Mouse (Mus musculus): ENCODE measurements at regions not wholly inside any gene's neighbourhood (a gene's known extent, or its start where the extent isn't known, plus 50 kb on each side); places are given as distances from the start of the nearest gene placed in this dataset.

DNA sequence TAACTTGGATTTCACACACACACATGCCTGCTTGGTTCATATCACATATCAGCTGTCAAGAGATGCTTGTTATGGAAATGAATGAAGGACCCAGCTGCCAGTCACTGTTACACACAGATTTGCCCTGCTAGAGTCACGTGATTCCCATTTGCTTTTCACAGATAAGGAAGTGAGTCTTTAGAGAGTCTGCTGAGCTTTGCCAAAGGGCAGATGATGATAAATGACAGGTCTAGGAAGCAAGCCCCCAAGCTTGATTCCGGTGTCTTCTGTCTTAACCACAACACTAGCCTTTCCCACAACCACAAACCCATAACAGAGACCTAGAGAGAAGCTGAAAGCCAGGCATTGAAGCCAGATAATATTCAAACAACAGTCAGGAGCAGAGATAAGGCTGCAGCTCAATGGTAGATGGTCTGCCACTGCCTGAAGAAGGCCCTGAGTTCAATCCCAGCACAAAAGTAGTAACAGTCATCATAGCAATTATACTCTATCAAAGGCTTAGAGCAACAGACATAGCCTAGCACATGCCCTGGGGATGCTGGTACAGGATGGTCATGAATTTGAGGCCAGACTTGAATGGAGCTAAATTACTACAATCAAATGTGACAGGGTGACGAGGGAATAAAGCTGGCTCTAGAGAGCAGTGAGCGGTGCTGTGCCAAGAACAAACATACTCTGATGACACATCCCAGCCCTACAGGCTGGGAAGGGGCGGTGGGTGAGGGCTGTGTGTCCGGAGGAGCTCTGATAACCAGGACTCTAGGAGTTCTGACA lies 89.0 kb upstream of the H2afz start:
- DNase-seq (ENCODE audit: low spot score): no peak
- H3K4me3 ChIP-seq: no peak overlapping the region
- H3K9me3 ChIP-seq (replicated peaks): peaks cover 8% of the 10 kb centered on the region; the same call in 1 of the 2 replicates
- H3K27me3 ChIP-seq (ENCODE audit: low read depth, poor library complexity, severe bottlenecking): peaks cover 20% of the 10 kb centered on the region
- H3K36me3 ChIP-seq: no peaks in the 10 kb centered on the region
- H3K4me1 ChIP-seq: peaks cover 8% of the 10 kb centered on the region
- WGBS: 84% methylated on average over 6 of the region's 6 CpGs
- H3K27ac ChIP-seq (replicated peaks): no peak overlapping the region

DNA sequence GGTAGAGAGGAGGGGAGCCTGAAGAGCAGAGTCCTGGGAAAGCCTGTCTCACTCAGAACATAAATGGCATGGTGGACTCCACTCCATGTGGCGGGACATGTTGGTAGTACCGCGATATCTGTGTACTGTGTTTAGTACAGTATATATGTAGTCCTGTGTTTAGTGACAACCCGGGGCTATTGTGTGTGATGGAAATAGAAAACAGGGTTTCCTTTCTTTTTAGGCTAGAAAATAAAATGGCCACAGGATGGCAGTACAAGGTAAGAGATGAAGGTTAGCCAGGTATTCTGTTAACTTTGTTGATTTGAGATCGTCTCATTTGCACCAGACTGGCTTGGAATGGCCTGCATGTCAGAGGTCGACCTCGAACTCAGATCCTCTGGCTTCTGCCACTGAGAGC lies 86.2 kb upstream of the H2afz start:
- Histone ChIP-seq H3K4me1 (peaks cover 19% of the 10 kb centered on the region), H3K27ac (replicated peaks) (no peak overlapping the region), H3K4me3 (no peak overlapping the region), H3K27me3 (ENCODE audit: low read depth, poor library complexity, severe bottlenecking) (peaks cover 36% of the 10 kb centered on the region), H3K9me3 (replicated peaks) (no peaks in the 10 kb centered on the region), H3K36me3 (no peaks in the 10 kb centered on the region)
- no peak for DNase-seq (ENCODE audit: low spot score)
- 45% methylated on average over 7 of the region's 7 CpGs for WGBS

DNA sequence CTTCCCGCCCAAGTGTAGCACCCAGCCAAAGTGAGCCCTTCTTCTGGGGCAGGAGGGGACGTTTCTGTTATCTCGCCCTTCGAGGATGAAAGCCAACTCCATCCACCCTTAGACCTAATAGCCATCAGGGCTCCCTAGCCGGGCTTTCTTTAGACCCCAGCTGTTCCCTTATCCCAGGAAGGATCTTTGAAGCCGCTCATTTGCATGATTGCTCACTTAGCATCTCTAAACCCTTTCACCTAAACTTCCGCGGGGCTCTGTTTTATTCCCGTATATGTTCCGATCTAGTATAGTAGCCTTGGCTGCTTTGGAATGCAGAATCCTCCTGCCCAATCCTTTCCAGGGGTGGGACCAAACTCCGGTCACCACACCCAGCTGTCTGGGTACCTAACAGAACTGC lies 84.3 kb upstream of the H2afz start:
- 6% methylated on average over 11 of the region's 11 CpGs for WGBS
- no peak overlapping the region for H3K27ac ChIP-seq (replicated peaks)
- peaks cover 36% of the 10 kb centered on the region for H3K27me3 ChIP-seq (ENCODE audit: low read depth, poor library complexity, severe bottlenecking)
- H3K9me3 ChIP-seq (replicated peaks): no peaks in the 10 kb centered on the region
- DNase-seq (ENCODE audit: low spot score): no peak
- no peaks in the 10 kb centered on the region for H3K36me3 ChIP-seq
- H3K4me3 ChIP-seq: peak overlapping the region; percentile 16; the same call in 1 of the 2 replicates
- peaks cover 38% of the 10 kb centered on the region for H3K4me1 ChIP-seq

DNA sequence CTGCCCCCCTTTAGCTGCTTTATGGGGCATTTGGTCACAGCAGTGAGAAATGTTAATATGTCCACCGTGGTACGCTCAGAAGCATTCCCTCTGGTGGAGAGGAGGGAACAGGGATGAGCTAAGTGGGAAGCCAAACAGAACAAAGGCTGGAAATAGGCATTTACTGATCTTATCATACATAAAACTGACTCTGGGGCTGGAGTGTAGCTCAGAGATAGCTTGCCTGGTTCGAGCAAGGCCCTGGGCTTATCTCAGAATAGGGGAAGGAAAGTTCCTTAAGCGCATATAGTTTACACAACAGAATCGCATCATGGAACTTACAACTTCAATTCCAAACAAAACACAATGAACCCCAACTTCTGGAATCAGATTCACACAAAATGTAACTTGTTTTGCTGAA lies 81.5 kb upstream of the H2afz start:
- DNase-seq (ENCODE audit: low spot score): no peak
- Histone ChIP-seq H3K27me3 (ENCODE audit: low read depth, poor library complexity, severe bottlenecking) (peaks cover 36% of the 10 kb centered on the region), H3K27ac (replicated peaks) (peak overlapping the region; percentile 42; the same call in 1 of the 2 replicates), H3K4me1 (peaks cover 44% of the 10 kb centered on the region), H3K36me3 (no peaks in the 10 kb centered on the region), H3K9me3 (replicated peaks) (no peaks in the 10 kb centered on the region), H3K4me3 (no peak overlapping the region)
- WGBS: 87% methylated on average over 5 of the region's 5 CpGs

DNA sequence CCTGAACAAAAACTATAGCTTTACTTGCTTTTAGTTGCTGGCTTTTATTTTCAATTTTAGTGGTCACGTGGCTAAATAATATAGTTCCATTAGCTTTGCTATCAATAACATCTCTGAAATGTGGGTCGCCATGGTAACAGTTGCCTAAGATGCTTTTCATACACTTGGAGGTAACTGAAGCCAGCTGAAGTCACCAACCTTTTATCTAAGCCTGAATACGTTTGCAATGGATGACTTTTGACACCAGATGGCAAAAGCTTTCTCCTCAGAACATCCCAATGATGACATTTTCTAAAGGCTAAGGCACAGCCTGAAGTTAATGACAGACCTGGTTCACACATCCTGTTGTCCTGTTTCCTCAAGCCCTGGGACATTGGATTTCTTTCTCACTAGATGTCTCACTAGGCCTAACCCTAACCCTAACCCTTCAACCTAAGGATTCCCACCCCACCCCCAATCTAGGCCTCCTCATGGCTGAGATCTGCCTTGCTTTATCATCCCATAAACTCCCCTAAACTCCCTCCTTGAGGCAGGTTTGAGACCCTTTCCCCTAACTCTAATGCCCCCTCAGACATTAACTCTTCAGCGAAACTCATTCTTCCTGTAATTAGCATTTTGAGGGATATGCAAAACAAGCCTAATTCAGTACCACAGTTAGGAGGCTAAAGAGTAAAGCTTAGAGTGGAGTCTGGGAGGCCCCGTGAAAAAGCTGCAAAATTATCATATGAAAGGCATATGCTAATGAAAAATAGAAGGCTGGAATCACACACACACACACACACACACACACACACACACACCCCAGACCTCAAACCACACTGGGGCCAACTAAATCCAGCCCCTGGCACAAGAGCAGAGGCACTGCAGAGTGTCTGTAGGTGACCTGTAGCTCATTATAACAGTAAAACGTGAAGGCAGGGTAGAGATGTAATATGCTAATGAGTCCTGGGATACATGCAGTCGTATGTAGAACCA lies 80.1 kb upstream of the H2afz start:
- peaks cover 44% of the 10 kb centered on the region for H3K4me1 ChIP-seq
- 37% methylated on average over 7 of the region's 7 CpGs for WGBS
- peak; percentile 31 for DNase-seq (ENCODE audit: low spot score)
- H3K36me3 ChIP-seq: no peaks in the 10 kb centered on the region
- H3K27ac ChIP-seq (replicated peaks): peak overlapping the region; percentile 82
- H3K27me3 ChIP-seq (ENCODE audit: low read depth, poor library complexity, severe bottlenecking): peaks cover 27% of the 10 kb centered on the region
- no peak overlapping the region; the same call in 1 of the 2 replicates for H3K4me3 ChIP-seq
- H3K9me3 ChIP-seq (replicated peaks): no peaks in the 10 kb centered on the region

DNA sequence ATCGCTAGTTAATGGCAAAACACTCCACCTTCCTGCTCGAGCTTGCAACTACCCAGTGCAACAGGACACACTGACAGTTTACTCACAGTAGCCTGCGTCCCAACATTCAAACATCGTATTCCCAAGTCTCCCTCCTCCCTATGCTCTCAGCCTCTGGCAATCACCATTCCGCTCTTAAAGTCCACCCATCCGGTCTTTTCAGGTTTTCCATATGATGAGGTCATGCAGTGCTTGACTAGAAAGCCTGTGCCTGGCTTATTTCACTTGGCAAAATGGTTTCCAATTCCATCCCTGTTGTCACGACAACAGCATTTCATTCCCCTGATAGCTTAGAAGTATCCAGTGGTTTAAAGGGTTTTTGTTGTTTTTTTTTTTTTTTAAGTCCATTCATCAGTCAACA lies 79.1 kb upstream of the H2afz start:
- H3K9me3 ChIP-seq (replicated peaks): no peaks in the 10 kb centered on the region
- peaks cover 17% of the 10 kb centered on the region for H3K27me3 ChIP-seq (ENCODE audit: low read depth, poor library complexity, severe bottlenecking)
- 0 out of 2 replicates have a peak overlapping the region, but pooled peaks have one; percentile 11 for H3K4me3 ChIP-seq
- peak overlapping the region; percentile 82 for H3K27ac ChIP-seq (replicated peaks)
- peaks cover 36% of the 10 kb centered on the region for H3K4me1 ChIP-seq
- peak; percentile 41 for DNase-seq (ENCODE audit: low spot score)
- WGBS: 48% methylated on average over 7 of the region's 7 CpGs
- no peaks in the 10 kb centered on the region for H3K36me3 ChIP-seq

DNA sequence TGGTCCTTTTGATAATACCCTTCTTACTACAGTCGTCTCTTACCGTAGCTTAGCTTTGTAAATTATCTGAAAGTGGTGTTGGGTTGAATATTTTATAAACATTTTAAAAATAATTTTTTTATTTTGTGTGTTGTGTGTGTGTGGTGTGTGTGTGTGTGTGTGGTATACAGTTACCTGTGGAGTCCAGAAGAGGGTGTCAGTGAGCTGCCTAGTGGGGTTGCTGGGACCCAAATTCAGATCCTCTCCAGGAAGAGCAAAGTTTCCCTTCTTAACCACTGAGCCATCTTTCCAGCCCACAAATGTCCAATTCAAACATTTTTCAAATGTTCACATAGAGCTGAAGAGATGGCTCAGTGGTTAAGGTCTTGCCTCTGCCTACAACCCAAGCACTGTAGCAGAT lies 78.4 kb upstream of the H2afz start:
- Histone ChIP-seq H3K27ac (replicated peaks) (peak overlapping the region; percentile 68), H3K9me3 (replicated peaks) (no peaks in the 10 kb centered on the region)
- WGBS: 89% methylated on average over 2 of the region's 2 CpGs

DNA sequence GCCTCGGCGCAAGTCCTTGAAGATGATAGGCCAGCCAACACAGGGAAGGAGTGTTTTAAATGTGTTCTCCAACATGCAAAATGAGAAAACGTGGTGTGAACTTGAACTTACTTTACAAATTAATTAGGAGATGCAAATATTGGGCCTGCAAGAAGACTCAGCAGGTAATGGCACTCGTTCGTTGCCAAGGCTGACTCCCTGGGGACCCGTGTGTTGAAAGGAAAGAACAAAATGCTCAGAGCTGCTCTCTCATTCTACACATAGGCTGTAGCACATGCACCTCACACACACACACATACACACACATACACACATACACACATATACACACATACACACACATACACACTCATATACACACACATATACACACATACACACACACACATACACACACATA lies 74.6 kb upstream of the H2afz start:
- peaks cover 10% of the 10 kb centered on the region for H3K4me1 ChIP-seq
- no peaks in the 10 kb centered on the region for H3K36me3 ChIP-seq
- no peak overlapping the region for H3K27ac ChIP-seq (replicated peaks)
- no peak for DNase-seq (ENCODE audit: low spot score)
- H3K4me3 ChIP-seq: no peak overlapping the region
- 87% methylated on average over 6 of the region's 6 CpGs for WGBS
- H3K27me3 ChIP-seq (ENCODE audit: low read depth, poor library complexity, severe bottlenecking): no peaks in the 10 kb centered on the region
- no peaks in the 10 kb centered on the region for H3K9me3 ChIP-seq (replicated peaks)

More for the DNA sequence above, 78.4 kb upstream of the H2afz start:
- no peak overlapping the region for H3K4me3 ChIP-seq
- DNase-seq (ENCODE audit: low spot score): no peak
- H3K4me1 ChIP-seq: peaks cover 31% of the 10 kb centered on the region
- peaks cover 10% of the 10 kb centered on the region; the same call in 1 of the 2 replicates for H3K27me3 ChIP-seq (ENCODE audit: low read depth, poor library complexity, severe bottlenecking)
- H3K36me3 ChIP-seq: no peaks in the 10 kb centered on the region

DNA sequence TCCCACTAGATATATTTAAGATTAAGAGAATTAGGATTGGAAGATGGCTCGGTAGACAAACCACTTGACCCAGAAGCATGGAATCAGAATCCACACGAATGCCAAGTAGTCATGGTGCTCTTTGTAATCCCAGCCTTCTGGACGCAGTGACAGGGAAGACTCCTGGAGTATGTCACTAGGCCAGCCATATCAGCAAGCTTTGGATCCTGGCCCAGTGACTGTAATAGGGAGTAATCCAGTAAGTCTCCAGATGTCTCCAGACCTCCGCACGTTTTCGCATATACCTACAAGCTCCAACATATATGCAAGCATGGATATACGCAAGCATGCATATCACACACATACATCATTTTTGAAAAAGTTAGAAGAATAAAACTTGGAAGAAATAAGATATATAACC lies 73.9 kb upstream of the H2afz start:
- Histone ChIP-seq H3K27ac (replicated peaks) (no peak overlapping the region), H3K36me3 (no peaks in the 10 kb centered on the region), H3K9me3 (replicated peaks) (no peaks in the 10 kb centered on the region), H3K27me3 (ENCODE audit: low read depth, poor library complexity, severe bottlenecking) (no peaks in the 10 kb centered on the region), H3K4me1 (peaks cover 3% of the 10 kb centered on the region; the same call in 1 of the 2 replicates), H3K4me3 (no peak overlapping the region)
- DNase-seq (ENCODE audit: low spot score): no peak
- WGBS: 92% methylated on average over 7 of the region's 7 CpGs

DNA sequence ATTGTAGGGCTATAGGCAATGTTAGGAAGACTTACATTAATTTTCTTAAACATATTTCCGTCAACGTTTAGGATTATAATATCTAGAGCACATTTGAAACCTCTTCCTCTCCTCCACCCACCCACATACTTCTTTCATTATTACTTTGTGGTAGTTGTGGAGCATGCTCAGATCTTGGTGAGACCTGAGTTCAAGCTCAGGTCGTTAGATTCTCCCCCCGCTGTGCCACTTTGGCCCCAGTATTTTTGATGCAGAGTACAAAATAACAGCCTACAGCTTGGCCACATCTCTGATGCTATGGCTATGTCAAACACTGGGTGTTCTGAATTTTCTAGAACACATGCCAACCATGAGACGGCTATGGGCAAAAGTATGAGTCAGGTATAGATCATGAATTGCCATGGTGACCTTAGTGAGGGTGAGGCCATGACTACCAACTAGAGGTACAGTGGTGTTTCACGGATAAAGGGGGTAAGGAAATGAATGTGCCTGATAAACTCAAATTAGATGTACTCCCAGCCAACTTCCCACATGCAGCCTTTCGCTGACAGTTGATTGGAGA lies 68.5 kb upstream of the H2afz start:
- no peak for DNase-seq (ENCODE audit: low spot score)
- Histone ChIP-seq H3K27me3 (ENCODE audit: low read depth, poor library complexity, severe bottlenecking) (no peaks in the 10 kb centered on the region), H3K4me3 (no peak overlapping the region), H3K36me3 (no peaks in the 10 kb centered on the region), H3K27ac (replicated peaks) (no peak overlapping the region), H3K4me1 (no peaks in the 10 kb centered on the region), H3K9me3 (replicated peaks) (no peaks in the 10 kb centered on the region)
- 96% methylated on average over 7 of the region's 7 CpGs for WGBS

DNA sequence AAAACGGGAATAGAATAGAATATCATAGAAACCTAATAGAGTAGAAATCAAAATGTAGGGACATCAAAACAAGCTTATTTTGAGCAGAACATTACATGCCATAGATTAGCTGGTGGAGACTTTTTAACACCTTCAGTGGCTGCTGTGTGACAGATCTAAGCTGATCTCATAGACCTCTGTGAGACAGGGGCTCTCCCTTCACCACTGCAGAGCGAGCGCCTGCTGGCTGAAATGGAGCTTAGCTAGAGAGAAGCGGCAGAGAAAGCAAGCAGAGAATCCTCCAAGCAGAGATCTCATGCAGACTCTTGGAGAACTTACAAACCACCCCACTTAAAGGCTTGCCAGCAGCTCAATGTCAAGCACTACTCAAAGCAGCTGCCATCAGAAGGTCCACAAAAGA lies 65.5 kb upstream of the H2afz start:
- no peak overlapping the region for H3K4me3 ChIP-seq
- DNase-seq (ENCODE audit: low spot score): no peak
- 81% methylated on average over 4 of the region's 4 CpGs for WGBS

DNA sequence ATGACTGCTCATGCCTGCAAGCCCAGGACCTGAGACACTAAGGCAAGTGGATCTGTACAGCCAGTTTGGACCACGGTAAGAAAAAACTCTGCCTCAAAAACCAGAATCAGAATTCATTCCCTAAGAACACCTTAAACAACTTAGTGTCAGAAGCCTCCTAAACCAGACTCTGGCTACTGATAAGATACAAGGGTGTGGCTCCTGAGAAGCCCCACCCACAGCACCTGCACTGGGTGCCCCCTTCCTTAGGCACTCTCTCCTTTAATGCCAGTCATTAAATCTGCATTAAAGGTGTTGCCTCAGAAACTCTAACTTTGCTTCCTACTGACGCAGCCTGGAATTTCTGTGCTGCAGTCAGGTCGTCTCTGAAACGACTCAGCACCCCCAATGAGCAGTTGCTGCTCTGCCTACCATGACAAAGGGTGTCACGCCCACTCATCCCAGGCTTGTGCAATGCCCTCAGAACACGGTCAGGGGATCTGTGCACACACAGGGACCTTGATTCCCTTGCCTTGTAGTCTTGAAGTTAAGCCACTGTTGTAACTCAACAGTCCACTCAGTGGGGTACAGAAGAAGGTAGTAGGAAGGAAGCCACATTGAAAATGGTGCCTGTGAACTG lies 62.8 kb upstream of the H2afz start:
- Histone ChIP-seq H3K27ac (replicated peaks) (no peak overlapping the region), H3K4me1 (no peaks in the 10 kb centered on the region), H3K4me3 (no peak overlapping the region), H3K36me3 (no peaks in the 10 kb centered on the region), H3K27me3 (ENCODE audit: low read depth, poor library complexity, severe bottlenecking) (no peaks in the 10 kb centered on the region), H3K9me3 (replicated peaks) (no peaks in the 10 kb centered on the region)
- 63% methylated on average over 6 of the region's 6 CpGs for WGBS
- no peak for DNase-seq (ENCODE audit: low spot score)

More for the DNA sequence above, 65.5 kb upstream of the H2afz start:
- Histone ChIP-seq H3K4me1 (no peaks in the 10 kb centered on the region), H3K27me3 (ENCODE audit: low read depth, poor library complexity, severe bottlenecking) (no peaks in the 10 kb centered on the region), H3K36me3 (no peaks in the 10 kb centered on the region), H3K27ac (replicated peaks) (no peak overlapping the region), H3K9me3 (replicated peaks) (no peaks in the 10 kb centered on the region)
